Mouse (Mus musculus) midbrain, postnatal 0 days (tissue): ENCODE results near the gene Olfr839-ps1. TPM values are rescaled to one million over a fixed set of nuclear protein-coding genes. Genes with fewer than 3 reads are reported as not detected.

Experiments
- ATAC-seq: fragments of 200-750 bp; cut with Nextera tagmentation; 2 replicates; pipeline ENCODE4 v1.8.0; 2017; ENCODE audit warnings: moderate number of reproducible peaks, mild to moderate bottlenecking, moderate TSS enrichment, moderate library complexity; ENCODE audit not compliant: low FRiP score
- DNase-seq: peaks from one replicate; pipeline ENCODE4 v3.0.0-alpha.2; 2015; ENCODE audit warnings: low spot score
- H3K27ac ChIP-seq: fragments of 300-500 bp; sonication (generic); 2 replicates; pipeline ENCODE4 v1.5.1; 2014; ENCODE audit warnings: low read depth, mild to moderate bottlenecking, low read length, mixed read lengths
- H3K27me3 ChIP-seq: fragments of 300-500 bp; sonication (generic); 2 replicates; pipeline ENCODE4 v1.6.1; 2014; ENCODE audit warnings: low read length, control low read depth, mixed read lengths; ENCODE audit not compliant: insufficient read depth
- H3K36me3 ChIP-seq: fragments of 300-500 bp; sonication (generic); 2 replicates; pipeline ENCODE4 v1.6.1; 2014; ENCODE audit warnings: low read length, control low read depth, mixed read lengths; ENCODE audit not compliant: insufficient read depth
- H3K4me1 ChIP-seq: fragments of 300-500 bp; sonication (generic); 2 replicates; pipeline ENCODE4 v1.6.1; 2014; ENCODE audit warnings: mild to moderate bottlenecking, control low read depth, antibody characterized with exemption, low read length, mixed read lengths; ENCODE audit not compliant: insufficient read depth
- H3K4me2 ChIP-seq: fragments of 300-500 bp; sonication (generic); 2 replicates; pipeline ENCODE4 v1.6.1; 2014; ENCODE audit warnings: low read depth, mild to moderate bottlenecking, low read length, mixed read lengths; ENCODE audit not compliant: poor library complexity, severe bottlenecking
- H3K4me3 ChIP-seq: fragments of 300-500 bp; sonication (generic); 2 replicates; pipeline ENCODE4 v1.5.1; 2014; ENCODE audit warnings: low read depth, mild to moderate bottlenecking, low read length, moderate library complexity
- H3K9ac ChIP-seq: fragments of 300-500 bp; sonication (generic); replicated peaks from 2 replicates; pipeline ENCODE4 v1.6.1; 2014; ENCODE audit warnings: mild to moderate bottlenecking, low read length, moderate library complexity, mixed read lengths; ENCODE audit not compliant: poor library complexity, severe bottlenecking
- H3K9me3 ChIP-seq: fragments of 300-500 bp; sonication (generic); 2 replicates; pipeline ENCODE4 v1.6.1; 2016; ENCODE audit warnings: low read length, control low read depth
- CTCF ChIP-seq: IDR thresholded peaks from 2 replicates; pipeline ENCODE4 v1.5.1; 2016; ENCODE audit warnings: antibody characterized with exemption, mild to moderate bottlenecking
- WGBS: fragments of 180-500 bp; shearing (Covaris S2); extraction: QIAGEN DNeasy Blood & Tissue Kit; methylation state at CpG from one replicate; pipeline ENCODE4 v1.1.7; 2014; 5-methylcytosine and 5-hydroxymethylcytosine counted together
- polyA plus RNA-seq: library from polyadenylated mRNA; unstranded; fragments of >200 nt; fragmentation: Nextera tagmentation; extraction: Ambion mirVana; gene quantifications from 2 replicates; pipeline ENCODE4 v1.2.1, GENCODE M21; 2015
- total RNA-seq: library from RNA; depleted of rRNA; stranded (reverse); fragments of >200 nt; gene quantifications from 2 replicates; pipeline ENCODE4 v1.2.3, GENCODE M21; 2014; rRNA removed

Olfr839-ps1 gene
- total RNA-seq (under 0.01 TPM in 1 of 2 replicates, not detected in the other), polyA plus RNA-seq (not detected in 2 replicates)

- H3K4me1 ChIP-seq: no peaks in the 10 kb centered on the region
- ATAC-seq: no peak
- no peak for DNase-seq
- TF ChIP-seq CTCF: no peak
- no peak within 1 kb of the TSS for H3K4me2 ChIP-seq
- H3K9me3 ChIP-seq: peaks cover 19% of the 10 kb centered on the region
- H3K4me3 ChIP-seq: no peak within 1 kb of the TSS
- no peak within 1 kb of the TSS for H3K9ac ChIP-seq
- WGBS: 89% methylated on average over 1 of the region's 1 CpGs
- no peaks in the 10 kb centered on the region for H3K27me3 ChIP-seq
- H3K36me3 ChIP-seq: no peaks in the 10 kb centered on the region
- no peak within 1 kb of the TSS for H3K27ac ChIP-seq
These were observed at the start of gene Olfr839-ps1 for GRCm38 (mm10) chr9:19177212-19177611. Gene Olfr839-ps1 (minus strand): TSS chr9:19177312.

DNA sequence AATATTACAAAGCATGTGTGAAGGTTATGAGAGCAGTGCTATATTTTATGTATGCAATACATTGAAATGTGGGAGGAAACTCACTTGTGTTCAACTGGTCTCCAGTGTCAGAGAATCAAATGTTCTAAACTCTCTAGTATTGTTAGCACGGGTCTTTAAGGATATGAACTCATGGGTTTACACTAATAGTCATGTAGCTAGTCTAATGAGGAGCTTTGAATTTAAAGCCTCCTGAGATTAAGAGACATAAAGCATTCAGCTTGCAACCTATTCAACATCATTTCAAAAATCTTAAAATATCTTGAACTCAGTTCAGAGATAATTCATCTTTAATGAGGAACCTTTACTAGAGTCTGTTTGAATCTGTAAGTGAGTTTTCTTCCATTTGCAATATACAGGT is 41.1 kb downstream of the Olfr839-ps1 start, which contains the start of gene Olfr837:
Olfr837 (plus strand) TSS at position 301 of the 400 bp plus-strand sequence.
- DNase-seq: no peak
- H3K27me3 ChIP-seq: no peaks in the 10 kb centered on the region
- H3K27ac ChIP-seq: no peak within 1 kb of the TSS
- no peak for TF ChIP-seq CTCF
- no peak within 1 kb of the TSS for H3K4me2 ChIP-seq
- no peaks in the 10 kb centered on the region for H3K36me3 ChIP-seq
- WGBS: 72% methylated on average over 1 of the region's 1 CpGs
- H3K9me3 ChIP-seq: peaks cover 13% of the 10 kb centered on the region; the same call in 1 of the 2 replicates
- no peak within 1 kb of the TSS for H3K4me3 ChIP-seq
- no peaks in the 10 kb centered on the region for H3K4me1 ChIP-seq
- H3K9ac ChIP-seq: no peak within 1 kb of the TSS
- ATAC-seq: no peak

- H3K4me2 ChIP-seq: no peak within 1 kb of the TSS
- ATAC-seq (no peak), DNase-seq (no peak)
- H3K36me3 ChIP-seq: no peaks in the 10 kb centered on the region
- no peaks in the 10 kb centered on the region for H3K9me3 ChIP-seq
- H3K4me3 ChIP-seq: no peak within 1 kb of the TSS
- TF ChIP-seq CTCF: no peak
- H3K27ac ChIP-seq: no peak within 1 kb of the TSS
- no peaks in the 10 kb centered on the region for H3K27me3 ChIP-seq
- no peaks in the 10 kb centered on the region for H3K4me1 ChIP-seq
- H3K9ac ChIP-seq: no peak within 1 kb of the TSS
These were observed 57.0 kb downstream of the Olfr839-ps1 start, which contains the start of gene Olfr836 for GRCm38 (mm10) chr9:19120082-19120481. Gene Olfr836 (plus strand): TSS chr9:19120382.

Other genes starting within 250 kb of the Olfr839-ps1 start
- not detected in 2 replicates for gene Olfr832, start 240.2 kb downstream of the Olfr839-ps1 start, total RNA-seq
- not detected in 2 replicates for gene Olfr832, start 240.2 kb downstream of the Olfr839-ps1 start, polyA plus RNA-seq
- gene Olfr834, start 189.3 kb downstream of the Olfr839-ps1 start, total RNA-seq: not detected in 2 replicates
- gene Olfr834, start 189.3 kb downstream of the Olfr839-ps1 start, polyA plus RNA-seq: not detected in 2 replicates
- gene Olfr835, start 144.6 kb downstream of the Olfr839-ps1 start, total RNA-seq: not detected in 2 replicates
- not detected in 2 replicates for gene Olfr835, start 144.6 kb downstream of the Olfr839-ps1 start, polyA plus RNA-seq
- not detected in 2 replicates for gene Olfr836, start 56.9 kb downstream of the Olfr839-ps1 start, total RNA-seq
- not detected in 2 replicates for gene Olfr836, start 56.9 kb downstream of the Olfr839-ps1 start, polyA plus RNA-seq
- gene Olfr837, start 41.0 kb downstream of the Olfr839-ps1 start, total RNA-seq: not detected in 2 replicates
- gene Olfr837, start 41.0 kb downstream of the Olfr839-ps1 start, polyA plus RNA-seq: not detected in 2 replicates
- not detected in 2 replicates for gene Olfr843, start 74.7 kb upstream of the Olfr839-ps1 start, total RNA-seq
- not detected in 2 replicates for gene Olfr843, start 74.7 kb upstream of the Olfr839-ps1 start, polyA plus RNA-seq
- not detected in 2 replicates for gene Olfr844, start 139.0 kb upstream of the Olfr839-ps1 start, total RNA-seq
- gene Olfr844, start 139.0 kb upstream of the Olfr839-ps1 start, polyA plus RNA-seq: not detected in 2 replicates
- not detected in 2 replicates for gene Olfr845, start 159.1 kb upstream of the Olfr839-ps1 start, total RNA-seq
- not detected in 2 replicates for gene Olfr845, start 159.1 kb upstream of the Olfr839-ps1 start, polyA plus RNA-seq
- gene Olfr846, start 186.7 kb upstream of the Olfr839-ps1 start, total RNA-seq: not detected in 2 replicates
- not detected in 2 replicates for gene Olfr846, start 186.7 kb upstream of the Olfr839-ps1 start, polyA plus RNA-seq
- gene Olfr847, start 201.4 kb upstream of the Olfr839-ps1 start, total RNA-seq: not detected in 2 replicates
- not detected in 2 replicates for gene Olfr847, start 201.4 kb upstream of the Olfr839-ps1 start, polyA plus RNA-seq